Mouse (Mus musculus): ENCODE data around the gene Pfkl.
"Not testable (repeated sequence)": the region's sequence is repeated elsewhere in the genome, so short reads cannot be mapped to it uniquely, and the experiment has no call there.

Gene Pfkl

DNA sequence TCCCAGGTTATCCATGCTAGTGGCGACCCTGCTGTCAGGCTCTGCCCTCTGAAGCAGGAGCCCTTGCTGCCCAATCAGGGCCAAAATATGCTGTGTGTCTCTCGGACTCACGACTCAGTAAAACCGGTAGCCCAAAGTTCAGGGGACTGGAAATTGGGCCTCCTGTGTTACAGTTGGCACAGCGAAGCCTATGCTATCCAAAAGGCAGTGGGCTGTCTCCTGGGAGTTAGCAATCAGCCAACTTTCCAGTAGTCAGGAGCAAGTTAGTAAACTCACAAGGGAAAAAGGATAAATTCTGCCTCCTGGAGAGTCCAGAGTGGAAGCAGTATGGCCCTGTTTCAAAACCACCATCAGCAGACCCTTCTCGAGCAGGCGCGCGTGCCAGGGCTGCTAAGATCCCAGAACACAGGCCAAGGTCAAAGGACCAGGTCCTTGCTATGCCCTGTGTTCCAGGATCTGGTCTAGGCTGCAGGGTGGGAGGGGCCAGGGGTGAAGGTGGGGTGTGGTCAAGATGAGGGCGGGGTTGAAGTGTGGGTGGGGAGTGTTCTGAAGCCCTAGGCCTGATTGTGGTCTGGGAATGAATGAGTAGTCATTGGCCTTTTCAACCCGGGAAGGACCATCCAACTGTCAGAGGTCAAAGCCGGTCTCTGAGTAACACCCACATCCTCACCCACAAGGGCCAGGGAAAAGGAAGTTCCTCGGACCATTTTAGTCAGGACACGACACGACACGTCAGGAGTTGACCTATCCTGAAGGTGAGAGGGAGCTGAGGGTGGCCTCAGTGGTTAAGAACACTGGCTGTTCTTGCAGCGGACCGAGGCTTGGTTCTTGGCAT lies 3.0 kb upstream of the Pfkl start:
- no peak for DNase-seq (ENCODE audit: low read depth, low spot score)

DNA sequence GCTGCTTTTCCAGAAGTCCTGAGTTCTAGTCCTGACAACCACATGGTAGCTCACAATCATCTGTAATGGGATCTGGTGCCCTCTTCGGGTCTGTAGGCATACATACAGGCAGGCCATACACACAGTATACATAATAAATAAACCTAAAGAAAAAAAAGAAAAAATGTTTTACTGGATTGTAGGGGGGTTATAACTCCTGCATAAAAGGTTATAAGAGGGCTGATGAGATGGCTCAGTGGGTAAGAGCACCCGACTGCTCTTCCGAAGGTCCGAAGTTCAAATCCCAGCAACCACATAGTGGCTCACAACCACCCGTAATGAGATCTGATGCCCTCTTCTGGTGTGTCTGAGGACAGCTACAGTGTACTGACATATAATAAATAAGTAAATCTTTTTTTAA lies 1.2 kb upstream of the Pfkl start:
- not testable (repeated sequence) for DNase-seq (ENCODE audit: low read depth, low spot score)

DNA sequence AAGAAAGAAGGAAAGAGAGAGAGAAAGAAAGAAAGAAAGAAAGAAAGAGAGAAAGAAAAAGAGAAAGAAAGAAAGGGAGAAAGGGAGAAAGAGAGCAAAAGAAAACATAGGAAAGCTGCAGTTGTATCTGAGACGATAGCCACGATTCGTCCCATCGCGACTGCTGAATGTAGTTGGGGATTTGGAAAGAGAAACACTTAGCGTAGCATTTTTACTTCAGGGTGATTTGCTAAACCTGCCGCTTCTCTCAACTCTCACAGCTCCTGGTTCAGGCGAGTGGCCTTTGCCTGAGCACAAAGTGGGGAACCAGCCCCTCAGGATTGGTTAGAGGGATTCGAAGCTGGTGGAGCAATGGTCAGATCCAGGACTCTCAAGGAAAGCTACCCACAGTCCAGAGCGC lies 452 bp upstream of the Pfkl start:
- no peak for DNase-seq (ENCODE audit: low read depth, low spot score)

DNA sequence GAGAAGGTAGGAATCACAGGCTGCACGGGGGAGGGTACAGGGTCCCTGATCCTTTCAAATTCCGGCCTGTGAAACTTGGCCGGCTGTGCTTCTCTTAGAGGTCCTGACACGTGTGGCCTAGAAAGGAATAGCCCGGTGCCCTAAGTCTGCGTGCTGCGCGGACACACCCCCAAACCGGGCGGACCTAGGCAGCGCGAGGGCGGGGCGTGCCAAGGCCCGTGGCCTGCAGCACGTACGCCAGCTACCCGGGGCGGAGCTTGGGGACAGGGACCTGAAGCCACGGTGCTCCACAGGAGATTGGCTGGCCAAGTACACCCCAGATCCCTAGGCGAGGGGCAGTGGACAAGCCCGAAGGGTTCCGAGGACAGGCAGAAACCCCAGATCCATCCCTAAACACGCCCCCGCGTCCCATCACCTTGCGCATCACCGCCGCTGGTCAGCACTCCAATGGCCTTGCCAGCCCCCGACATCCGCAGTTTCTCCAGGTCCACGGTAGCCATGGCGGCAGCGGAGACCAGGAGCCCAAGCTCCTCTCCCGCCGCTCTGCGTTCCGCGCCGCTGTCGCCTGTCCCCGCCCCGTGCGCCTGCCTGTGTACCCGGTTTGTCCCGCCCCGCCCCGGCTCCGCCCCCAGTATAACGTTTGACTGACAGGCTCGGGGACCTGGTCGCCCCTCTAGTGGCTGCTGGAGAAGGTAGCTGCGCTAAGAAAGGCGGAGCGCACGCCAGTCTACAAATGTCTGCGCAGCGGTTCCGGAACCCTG lies 519 bp downstream of the Pfkl start:
- DNase-seq (ENCODE audit: low read depth, low spot score) = peak; percentile 93

DNA sequence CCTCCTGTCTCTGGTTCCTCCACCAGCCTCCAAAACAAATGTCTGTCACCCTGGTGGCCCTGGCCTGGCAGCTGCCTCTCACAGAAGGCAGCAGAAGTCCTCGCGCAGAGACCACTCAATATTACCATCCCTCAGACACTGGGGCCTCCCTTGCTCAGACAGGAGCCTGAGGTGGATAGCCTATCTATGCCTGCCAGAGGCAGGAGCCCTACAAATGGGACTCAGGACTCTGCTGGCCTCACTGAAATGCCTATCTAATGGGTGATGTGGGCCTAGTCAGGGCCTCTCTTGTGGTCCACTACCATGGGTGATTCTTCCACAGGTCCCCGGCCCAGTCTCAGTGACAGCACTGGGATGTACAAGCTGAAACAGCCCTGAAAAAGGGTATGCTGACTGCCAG lies 1.7 kb downstream of the Pfkl start:
- no peak for DNase-seq (ENCODE audit: low read depth, low spot score)

DNA sequence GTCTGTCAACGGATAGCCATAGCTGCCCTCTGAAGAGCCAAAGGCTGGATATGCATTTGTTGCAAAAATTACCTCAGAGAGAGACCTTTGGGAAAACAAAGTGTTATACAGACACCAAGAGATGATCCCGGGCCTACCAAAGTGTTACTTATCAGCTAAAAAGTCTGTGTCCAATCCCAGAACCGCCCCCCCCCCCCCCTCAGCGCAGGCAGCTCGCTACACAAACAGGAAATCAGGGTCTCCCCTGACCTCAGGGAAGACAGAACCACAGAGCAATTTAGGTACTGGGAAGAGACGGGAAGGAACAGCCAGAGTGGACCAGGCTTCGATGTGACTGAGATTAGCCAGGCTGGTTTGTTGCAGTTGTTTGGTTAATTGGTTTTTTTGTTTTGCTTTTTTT lies 2.7 kb downstream of the Pfkl start:
- no peak for DNase-seq (ENCODE audit: low read depth, low spot score)

DNA sequence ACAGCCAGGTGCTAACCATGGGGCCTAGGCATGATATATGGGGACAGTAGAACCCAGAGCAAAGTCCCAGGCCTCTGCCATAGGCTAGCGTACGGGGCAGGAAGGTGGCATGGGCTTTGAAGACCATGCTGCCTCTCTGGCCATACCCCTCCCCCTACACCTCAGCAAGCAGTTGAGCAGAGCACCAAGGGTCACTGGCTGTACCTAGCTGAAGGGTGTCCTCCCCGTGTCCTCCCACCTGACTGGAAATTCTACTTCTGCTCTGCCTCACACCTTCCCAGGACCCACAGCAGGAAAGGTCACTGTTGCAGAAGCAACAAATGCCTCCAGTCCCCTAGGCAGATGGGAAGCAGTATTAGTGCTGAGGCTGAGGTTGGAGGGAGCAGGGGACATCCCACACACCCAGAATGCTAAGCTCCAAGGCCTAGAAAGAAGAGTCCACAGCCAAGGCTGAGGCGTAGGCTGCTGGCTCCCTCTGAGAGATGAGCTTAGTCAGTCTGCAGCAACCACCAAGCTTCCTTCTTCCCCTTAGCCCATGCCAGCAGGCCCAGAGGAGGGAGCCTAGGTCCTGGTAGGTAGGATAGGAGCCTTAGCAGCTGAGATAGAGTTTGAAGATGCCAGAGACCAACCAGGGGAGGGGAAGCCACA lies 4.0 kb downstream of the Pfkl start:
- no peak for DNase-seq (ENCODE audit: low read depth, low spot score)

DNA sequence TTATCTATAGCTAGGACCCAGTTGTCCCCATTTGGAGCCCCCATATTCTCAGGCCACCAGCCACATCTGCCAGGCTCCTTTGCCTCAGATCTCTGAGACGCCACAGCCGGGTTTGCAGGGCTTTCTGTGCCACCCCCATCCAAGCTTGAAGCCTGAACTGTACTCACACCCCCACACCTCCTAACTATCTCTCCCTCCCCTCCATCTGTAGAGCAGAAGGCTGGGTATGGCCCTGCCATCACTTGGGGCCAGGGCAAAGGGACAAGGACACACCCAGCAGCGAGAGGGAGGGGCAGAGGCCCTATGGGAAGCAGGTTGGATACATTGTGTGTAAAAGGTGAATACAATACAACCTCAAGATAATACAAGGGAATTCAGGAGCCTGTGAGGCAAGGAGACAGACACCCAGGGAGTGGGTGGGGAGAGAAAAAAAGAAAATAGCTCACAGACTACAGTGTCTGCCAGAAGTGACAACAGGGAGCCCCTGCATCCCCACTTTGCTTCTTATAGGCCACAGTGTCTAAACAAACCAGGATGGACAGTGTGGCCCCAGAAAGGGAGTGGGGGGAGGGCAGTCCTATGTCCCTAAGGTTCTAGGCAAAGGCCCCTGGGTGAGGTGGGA lies 5.3 kb downstream of the Pfkl start:
- no peak for DNase-seq (ENCODE audit: low read depth, low spot score)

DNA sequence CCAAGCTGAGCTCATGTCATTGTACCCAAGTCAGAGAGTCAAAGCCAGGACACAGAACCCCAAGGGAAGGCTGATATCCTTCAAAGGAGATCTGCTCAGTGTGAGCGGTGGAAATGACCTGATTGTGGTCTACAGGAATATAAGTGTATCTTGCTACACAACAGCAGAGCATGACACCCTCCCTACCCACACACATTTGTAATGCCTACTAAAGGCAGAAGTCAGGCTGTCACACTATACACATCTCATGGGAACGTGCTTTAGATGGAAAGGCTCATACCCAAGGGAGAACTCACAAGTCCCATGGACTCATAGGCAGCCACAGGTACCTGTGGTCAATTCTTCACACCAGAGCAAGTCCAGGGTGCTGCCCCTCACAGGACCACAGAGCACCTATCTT lies 7.6 kb downstream of the Pfkl start:
- no peak for DNase-seq (ENCODE audit: low read depth, low spot score)

DNA sequence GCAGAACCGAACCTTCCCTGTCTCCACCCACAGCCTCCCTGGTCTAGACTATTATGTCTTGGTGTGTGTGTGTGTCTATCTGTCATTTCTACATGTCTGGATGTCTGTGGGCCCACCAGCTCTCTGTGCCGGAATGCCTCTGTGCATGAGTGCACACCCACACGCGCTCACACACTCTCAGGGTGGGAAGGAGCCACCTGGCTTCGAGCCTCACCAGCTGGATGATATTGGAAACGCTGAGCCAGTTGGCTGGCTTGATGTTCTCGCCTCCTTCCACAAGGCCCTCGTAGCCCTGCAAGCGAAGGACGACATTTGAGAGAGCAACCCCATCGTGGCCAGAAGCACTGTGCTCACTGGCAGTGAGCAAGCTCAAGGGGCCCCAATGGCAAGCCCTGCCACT lies 8.1 kb downstream of the Pfkl start:
- no peak for DNase-seq (ENCODE audit: low read depth, low spot score)

DNA sequence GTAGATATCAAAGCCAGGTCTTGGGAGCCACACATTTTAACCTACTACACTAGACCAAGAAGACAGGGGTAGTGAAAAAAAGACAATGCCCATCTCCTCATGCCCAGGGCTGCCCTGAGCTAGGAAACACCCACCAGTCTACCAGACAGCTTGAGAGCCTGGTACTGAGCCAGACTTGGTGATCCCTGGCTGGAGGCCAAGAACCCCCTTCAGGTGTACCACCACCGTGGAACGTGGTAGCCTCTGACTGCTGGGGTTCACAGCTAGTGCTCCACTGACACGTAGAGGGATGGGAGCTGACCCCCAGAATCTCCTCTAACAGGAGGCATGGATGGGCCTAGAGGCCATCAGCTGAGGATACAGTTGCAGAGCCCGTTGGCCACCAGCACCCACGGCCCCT lies 9.7 kb downstream of the Pfkl start:
- DNase-seq (ENCODE audit: low read depth, low spot score) = no peak

DNA sequence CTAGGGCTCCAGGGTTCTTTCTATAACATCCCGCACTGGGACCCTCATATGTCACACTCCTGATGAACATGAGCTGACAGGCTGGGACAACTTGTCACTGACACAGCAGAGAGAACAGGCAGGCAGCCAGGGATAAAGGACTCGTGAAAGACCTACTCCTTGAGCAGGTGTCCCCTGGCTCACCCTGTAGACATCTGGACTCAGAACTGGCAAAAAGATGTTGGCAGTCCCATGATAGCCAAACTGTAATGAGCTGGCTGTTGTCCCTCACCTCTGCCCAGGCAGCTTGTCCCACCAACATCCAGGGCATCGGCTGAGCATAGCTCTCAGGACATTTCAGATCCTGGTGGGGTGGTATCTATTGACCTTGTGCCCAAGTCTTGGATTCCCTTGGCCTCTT lies 14.2 kb downstream of the Pfkl start:
- DNase-seq (ENCODE audit: low read depth, low spot score) = no peak

DNA sequence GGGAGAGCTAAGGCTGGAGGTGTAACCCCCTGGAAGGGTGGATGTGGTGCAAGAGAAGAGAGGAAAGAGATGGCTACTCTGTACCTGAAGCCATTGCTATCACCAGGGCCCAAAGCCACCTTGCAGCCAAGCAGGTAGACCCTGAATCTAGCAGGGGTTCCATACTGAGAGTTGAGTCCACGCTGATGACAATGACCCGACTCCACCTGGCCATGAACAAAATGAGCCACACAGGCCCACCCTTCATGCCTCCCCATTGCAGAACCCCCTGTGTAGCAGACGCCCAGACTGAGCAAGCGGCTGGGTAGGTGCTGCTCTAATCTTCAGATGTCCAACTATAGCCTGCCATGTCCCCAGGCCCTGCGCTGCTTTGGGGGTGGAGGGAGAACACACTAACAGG lies 24.1 kb downstream of the Pfkl start:
- DNase-seq (ENCODE audit: low read depth, low spot score) = no peak

DNA sequence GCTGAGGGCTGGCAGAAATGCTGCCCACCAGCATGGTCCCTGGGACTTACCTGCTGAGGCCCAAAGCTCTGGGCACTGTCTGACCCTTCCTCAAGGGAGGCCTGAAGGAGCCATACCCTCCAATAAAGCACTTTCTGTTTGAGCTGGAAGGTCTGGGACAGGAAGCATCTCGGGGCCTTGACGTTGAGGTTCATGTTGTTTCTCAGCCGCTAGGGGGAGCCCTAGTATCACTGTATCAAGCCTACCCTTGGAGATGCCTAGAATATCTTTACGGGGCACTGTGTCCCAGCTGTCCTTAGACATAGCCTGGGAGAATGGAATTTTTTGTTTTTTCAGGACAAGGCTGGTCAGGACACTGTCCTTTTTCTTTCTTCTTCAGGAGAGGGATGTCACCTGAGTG lies 25.2 kb downstream of the Pfkl start:
- DNase-seq (ENCODE audit: low read depth, low spot score) = peak; percentile 90

DNA sequence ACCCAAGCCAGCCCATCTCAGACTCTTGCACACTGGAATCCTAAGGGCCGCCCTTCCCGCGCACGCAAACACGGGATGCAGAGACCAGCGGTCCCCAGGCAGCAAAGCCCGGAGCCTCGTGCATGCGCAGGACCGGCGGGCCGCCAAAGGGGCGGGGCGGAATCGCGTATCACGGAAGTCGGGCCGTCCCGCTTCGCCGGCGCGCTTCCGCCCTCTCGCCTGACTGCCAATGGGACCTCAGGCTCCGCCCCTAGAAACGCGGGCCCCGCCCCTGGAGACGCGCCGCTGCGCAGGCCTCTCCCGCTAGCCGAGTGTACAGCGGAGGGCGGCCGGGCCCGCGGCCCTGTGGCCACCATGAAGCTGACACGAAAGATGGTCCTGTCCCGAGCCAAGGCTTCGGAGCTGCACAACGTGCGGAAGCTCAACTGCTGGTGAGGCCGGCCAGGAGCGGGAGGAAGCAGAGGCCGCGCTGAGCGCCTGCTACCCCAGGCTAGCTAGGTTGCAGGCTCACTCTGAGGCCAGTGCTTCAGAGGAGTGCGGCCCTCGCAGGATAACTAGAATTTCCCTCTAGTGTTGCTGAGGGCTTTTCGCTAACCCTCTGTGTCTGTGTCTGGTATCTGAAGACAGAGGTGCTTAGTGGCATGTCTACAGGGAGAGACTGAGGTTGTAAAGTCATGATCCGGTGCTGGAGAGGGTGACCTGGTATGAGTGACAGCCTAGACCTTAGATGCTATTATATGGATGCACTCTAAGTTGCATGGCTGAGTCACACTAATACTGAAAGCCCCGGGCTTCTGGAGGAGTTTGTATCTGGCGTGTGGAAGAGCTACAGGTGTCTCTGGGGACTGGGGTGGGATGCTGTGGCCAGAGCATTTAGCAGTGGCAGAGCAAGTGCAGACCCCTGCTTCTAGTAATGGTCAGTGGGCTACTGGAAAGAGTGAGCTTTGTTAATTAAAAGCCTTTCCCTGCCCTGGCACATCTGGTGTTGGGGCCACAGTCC lies 31.2 kb downstream of the Pfkl start, which contains the start of gene 1810043G02Rik:
TSS of gene 1810043G02Rik (plus strand) at position 174 of the 1,000 bp plus-strand sequence.
- DNase-seq (ENCODE audit: low read depth, low spot score) = peak; percentile 98

DNA sequence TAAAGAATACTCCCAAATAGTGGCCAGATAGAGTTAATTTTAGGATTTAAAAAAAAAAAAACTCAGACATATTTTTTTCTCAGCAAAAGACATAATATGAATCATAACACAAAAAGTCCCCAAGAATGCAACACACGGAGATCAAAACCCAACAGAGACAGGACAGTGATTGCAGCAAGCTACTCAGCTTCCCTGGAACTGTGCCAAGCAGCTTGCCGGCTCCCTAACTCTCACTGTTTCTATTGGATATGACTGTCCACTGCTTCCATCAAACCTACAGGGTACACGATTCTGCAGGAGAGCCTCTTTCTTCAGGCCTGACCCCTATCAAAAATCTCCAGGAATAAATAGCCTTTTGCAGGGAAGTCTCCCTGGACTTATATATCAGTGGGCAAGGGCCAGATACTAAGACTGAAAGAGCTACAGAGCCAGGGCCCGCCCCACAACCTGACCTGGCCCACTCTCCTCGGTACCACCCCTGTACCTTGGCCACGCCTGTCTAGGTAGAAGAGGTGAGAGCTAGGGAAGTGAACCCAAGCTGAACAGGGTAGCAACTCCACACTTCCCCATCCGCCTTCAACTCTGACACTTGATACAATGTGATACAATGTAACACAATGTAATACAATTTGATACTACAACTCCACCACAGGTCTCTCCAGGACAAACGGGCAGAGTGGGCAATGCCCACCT lies 33.3 kb downstream of the Pfkl start:
- no peak for DNase-seq (ENCODE audit: low read depth, low spot score)

DNA sequence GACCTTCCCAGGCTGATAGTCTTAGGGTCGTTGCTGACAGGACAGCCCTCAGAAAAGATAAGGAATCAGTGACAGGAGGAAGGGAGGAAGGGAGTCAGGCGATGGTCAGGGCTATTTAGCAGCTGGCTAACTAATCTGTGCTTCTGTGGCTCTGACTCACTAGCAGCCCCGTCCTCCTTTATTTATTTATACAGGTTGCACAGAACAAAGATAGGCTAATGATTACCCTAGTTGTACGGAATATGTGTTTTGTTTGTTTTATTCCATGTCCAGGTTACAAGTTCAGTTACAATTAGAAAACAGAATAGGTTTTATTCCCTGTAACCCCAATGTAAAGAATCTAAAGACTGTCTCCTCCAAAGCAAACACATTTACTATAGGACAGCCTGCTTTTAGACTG lies 34.2 kb downstream of the Pfkl start:
- no peak for DNase-seq (ENCODE audit: low read depth, low spot score)

DNA sequence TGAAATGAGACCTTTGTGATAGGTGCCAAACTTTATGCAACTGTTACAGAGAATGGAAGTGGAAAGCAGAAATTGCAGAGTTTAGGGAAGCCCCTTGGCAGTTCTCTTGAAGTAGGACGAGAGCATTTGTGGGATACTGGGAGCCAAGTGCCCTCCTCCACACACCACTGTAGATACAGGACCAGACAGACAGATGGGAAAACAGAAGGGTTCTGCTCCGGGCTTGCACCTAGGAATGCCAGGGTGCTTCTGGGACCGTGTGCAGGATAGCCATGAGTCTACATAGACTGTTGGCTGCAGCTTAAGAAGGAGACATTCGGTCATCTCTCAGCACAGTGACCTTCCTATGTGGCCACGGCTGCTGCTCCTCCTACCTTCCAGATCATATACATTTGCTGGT lies 35.1 kb downstream of the Pfkl start:
- no peak for DNase-seq (ENCODE audit: low read depth, low spot score)

DNA sequence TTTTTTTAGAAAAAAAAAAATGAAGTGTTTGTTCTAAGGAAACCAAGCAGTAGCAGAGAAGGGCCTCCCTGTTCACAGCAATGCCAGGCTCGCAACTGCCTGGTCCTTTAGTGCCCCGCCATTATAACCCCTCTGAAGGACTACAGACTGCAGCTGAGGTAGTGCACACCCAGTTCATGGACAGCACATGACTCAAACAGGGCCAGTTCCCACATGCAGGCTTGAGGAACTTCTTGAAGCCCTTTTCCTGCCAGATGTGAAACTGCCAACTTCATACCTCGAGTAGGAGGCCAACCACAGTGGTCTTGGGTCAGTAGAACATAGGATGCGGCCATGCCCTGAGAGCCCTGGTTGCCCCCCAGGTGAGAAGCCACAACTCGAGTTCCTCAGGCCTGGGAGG lies 35.6 kb downstream of the Pfkl start:
- DNase-seq (ENCODE audit: low read depth, low spot score) = no peak
